Mouse (Mus musculus) heart, postnatal 0 days (tissue): ENCODE results near the gene Pla2g16.

ENCODE experiments used
- CTCF ChIP-seq: IDR thresholded peaks from 2 replicates; pipeline ENCODE4 v1.5.1; 2016; ENCODE audit warnings: antibody characterized with exemption, control low read depth, low read depth
- EP300 ChIP-seq: IDR thresholded peaks from 2 replicates; pipeline ENCODE4 v1.6.1; 2016; ENCODE audit warnings: antibody characterized with exemption, low read depth

- TF ChIP-seq EP300 (no peak), CTCF (no peak)
Measured at GRCm38 (mm10) chr19:7562601-7563129, 5.4 kb downstream of the Pla2g16 start.
